Comparison of ENCODE assay signal across 1 mouse cellular context in the genomic region with DNA sequence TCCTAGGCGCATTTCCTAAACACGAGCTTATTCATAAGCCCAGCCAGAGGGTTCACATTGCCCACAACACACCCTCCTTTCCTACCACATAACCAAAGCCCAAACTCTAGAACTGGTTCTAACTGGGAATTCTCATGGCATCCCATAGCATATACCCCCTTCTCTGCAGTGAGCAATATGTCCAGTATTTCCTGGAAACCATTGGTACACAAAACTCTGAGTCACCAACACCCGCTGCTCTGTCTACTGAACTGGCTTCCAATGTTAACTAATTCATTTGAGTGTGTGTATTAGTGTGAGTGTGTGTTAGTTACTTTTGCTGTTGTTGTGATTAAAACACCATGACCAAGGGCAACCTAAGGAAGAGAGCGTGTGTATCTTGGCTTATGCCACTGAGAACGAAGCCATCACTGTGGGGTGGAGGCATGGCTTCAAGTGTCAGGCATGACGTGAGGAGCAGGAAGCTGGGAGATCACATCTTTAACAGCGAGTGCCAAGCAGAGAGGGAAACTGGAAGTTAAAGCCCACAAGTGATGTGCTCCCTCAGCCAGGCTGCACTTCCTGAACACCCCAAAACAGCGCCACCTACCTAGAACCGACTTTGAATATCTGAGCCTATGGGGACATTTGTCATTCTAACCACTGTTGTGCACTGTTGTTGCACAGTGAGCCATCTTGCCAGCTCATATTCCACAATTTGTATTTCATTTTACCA.
TF ChIP-seq lines count a peak whose summit lies in the region.

No protein-coding gene starts in this region.

TF ChIP-seq in MEL, 35 proteins besides CTCF, POLR2A, EP300 and RAD21:
- peak; percentile 50; the same call in 1 of the 2 replicates for TF ChIP-seq ELF1 (IDR thresholded peaks at IDR 0.05; ENCODE audit: low read depth, low read length)
- no peak for TF ChIP-seq HCFC1 (IDR thresholded peaks at IDR 0.05; ENCODE audit: low read depth, low read length)
- no peak for TF ChIP-seq CHD1 (IDR thresholded peaks at IDR 0.05; ENCODE audit: low read depth, low read length)
